Mouse (Mus musculus) bone marrow, adult 2 months (tissue): ENCODE results near the gene Omp.

ENCODE experiments used
- CTCF ChIP-seq: fragments of 200-500 bp; IDR thresholded peaks from 2 replicates; pipeline ENCODE4 v1.5.1; 2011; ENCODE audit warnings: low read length, control low read depth; ENCODE audit not compliant: control insufficient read depth, insufficient read depth
- POLR2A ChIP-seq: fragments of 200-500 bp; IDR thresholded peaks from 2 replicates; pipeline ENCODE4 v1.6.1; 2011; ENCODE audit warnings: low read depth, mild to moderate bottlenecking, control low read depth, low read length, borderline replicate concordance; ENCODE audit not compliant: control insufficient read depth

- TF ChIP-seq CTCF (no peak), POLR2A (no peak)
These were observed 4.7 kb downstream of the Omp start for GRCm38 (mm10) chr7:98140597-98140996.
